Mouse (Mus musculus): ENCODE measurements around the gene Spint4. TPM values are rescaled to one million over a fixed set of nuclear protein-coding genes. Genes with fewer than 3 reads are reported as not detected.
"Not testable (repeated sequence)": the region's sequence is repeated elsewhere in the genome, so short reads cannot be mapped to it uniquely, and the experiment has no call there.

The Spint4 gene
- total RNA-seq (2021), result not detected

DNA sequence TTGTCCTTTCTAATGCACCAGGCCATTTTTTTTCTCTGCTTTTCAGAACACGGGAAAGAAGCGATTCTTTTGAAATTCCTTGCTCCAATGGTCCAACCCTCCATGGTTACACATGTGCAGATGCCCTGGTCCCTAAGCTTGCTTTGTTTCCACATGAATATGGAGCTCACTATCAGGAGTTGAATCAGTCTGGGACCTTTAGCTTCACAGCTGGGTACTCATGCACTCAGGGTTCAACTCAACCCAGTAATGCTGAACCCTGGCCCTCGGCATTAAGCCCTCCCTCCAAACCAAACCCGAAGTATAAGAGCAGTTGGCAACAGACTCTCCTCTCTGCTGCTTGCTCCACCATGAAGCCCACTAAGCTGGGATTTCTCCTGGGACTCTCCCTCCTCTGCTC is at the start of gene Spint4:
Gene Spint4, plus strand, starts transcription at position 301 of the 400 bp plus-strand sequence.
- DNase-seq, result no peak
- intact Hi-C loops (cut with DNase I), result no loop called here

DNA sequence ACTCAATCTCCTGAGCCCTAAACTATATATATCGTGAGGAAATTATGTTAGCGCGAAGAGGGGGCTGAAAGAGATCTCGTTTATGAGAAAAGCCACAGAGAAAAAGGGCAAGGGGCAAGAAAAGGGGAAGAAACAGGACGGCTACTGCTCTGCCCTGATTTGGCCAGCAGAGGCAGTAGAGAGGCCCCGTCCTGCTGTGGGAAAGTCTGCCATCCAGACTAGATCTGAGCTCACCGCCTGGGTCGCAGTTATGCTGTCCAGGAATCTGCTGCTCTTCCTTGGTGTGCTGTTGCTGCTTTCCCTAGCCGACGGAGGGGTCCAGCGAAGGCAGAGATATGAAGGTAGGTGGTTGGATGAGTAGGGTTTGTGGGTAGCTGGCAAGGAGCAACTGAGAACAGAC is 42.4 kb upstream of the Spint4 start, which contains the start of gene Wfdc10:
Gene Wfdc10, plus strand, starts transcription at position 189 of the 400 bp plus-strand sequence.
- peak; percentile 15 to 48 for DNase-seq
- intact Hi-C loops (cut with DNase I), result no loop called here

DNA sequence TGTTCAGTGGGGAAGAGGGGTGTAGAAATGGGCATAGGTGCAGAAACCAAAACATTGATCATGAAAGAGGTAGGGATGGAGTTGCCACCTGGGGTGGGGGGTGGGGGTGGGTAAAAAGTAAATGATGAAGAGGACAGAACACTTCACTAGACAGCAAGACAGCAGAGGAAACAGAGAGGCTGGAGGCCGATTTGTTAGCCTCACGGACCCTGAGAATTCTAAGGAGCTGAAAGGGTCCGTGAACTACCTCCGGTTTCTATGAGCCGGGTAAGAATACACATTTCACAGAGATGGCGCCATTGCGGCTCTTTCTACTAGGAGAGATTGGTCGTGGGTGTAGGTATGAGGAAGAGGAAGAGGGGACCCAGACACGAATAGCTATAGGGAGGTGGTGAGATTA is 41.8 kb upstream of the Spint4 start, which contains the start of gene Wfdc9:
Gene Wfdc9, minus strand, starts transcription at position 101 of the 400 bp plus-strand sequence.
- no peak for DNase-seq
- intact Hi-C loops (cut with DNase I), result no loop called here

DNA sequence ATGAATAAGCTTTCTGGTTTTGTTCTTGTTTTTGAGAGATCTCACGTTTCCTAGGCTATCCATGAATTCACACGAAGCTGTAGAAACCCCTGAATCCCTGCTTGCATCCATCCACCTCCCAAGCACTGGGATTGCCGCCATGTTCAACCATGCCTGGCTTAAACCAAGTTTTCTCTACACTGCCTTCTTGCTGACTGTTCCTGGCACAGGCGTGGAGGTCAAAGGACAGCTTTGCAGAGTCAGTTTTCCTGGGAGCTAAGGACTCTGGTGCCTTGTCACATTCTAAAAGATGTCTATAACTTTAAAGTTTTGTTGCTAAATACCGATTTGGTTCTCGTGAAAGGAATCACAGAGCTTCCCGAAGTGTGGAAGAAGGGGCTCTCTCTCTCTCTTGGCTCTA is 33.5 kb upstream of the Spint4 start:
- DNase-seq, result no peak
- intact Hi-C loops (cut with DNase I), result no loop called here

DNA sequence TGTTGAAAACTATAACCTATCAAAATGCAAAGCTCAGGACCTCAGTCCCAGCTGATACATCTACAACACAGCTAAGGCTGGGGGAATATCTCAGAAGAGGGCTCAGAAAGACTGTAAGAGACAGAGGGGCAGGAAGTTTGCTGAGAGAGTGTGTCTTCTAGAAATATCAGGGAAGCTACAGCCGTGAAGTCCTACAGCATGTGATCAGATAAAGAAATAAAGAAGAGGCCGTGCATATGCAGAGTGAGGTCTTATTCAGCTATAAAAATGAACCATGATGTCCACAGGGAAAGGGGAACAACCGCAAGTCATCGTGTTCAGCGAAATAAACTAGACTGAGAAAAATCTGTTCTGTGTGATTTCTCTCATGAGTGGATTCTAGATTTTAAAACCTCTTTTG is 28.0 kb upstream of the Spint4 start:
- DNase-seq, result no peak
- intact Hi-C loops (cut with DNase I), result no loop called here

DNA sequence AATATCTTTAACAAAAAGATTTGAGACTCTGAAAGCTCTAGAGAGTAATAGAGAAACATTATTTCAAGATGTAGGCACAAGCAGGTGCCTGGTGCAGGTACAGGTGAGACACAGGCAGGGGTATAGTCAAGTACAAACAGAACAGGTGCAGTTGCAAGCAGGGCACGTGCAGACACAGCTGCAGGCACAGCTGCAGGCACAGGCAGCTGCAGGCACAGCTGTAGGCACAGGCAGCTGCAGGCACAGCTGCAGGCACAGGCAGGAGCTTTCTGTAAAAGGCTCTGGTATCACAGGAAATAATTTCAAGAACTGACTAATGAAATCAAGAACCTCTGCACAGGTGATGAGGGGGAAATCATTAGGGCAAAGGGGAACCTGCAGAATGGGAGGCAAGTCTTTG is 27.4 kb upstream of the Spint4 start:
- DNase-seq, result no peak
- intact Hi-C loops (cut with DNase I), result no loop called here

DNA sequence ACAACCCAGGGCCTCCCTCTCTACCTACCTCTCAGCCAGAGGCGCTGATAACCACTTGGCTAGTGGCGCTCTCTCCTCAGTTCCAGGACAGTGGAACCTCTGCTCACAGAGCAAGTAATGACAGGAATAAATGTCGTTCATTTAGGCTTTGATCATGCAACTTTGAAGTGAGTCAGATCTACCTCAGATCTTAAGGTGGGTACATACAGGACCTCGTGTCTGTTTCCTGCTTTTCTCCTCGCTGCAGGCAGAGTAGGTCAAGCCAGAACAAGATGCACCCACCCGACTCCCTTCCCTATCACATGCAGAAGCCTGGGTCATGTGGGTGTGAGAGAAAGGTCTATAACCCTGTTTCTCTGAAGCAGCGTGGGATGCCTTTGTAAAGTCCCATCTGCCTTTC is 24.3 kb upstream of the Spint4 start, which contains the start of gene Wfdc11:
Gene Wfdc11, minus strand, starts transcription at position 101 of the 400 bp plus-strand sequence.
- intact Hi-C loops (cut with DNase I), result no loop called here
- DNase-seq, result no peak

DNA sequence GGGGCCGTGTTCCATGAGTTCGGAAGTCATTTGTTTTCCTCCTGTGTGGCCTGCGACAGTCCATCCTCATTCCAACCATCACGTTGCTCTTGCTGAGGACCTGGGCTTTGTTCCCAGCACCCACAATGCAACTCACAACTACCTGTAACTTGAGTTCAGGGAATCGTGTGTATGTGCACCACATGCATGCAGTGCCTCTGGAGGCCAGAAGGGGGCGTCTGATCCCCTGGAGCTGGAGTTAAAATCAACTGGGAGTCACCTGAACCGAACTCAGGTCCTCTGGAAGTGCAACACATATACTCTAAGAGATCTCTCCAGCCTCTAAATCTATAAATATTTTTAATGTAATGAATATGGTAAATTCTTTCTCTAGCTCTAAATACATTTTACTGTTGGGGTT is 22.2 kb upstream of the Spint4 start:
- intact Hi-C loops (cut with DNase I), result no loop called here
- DNase-seq, result no peak

DNA sequence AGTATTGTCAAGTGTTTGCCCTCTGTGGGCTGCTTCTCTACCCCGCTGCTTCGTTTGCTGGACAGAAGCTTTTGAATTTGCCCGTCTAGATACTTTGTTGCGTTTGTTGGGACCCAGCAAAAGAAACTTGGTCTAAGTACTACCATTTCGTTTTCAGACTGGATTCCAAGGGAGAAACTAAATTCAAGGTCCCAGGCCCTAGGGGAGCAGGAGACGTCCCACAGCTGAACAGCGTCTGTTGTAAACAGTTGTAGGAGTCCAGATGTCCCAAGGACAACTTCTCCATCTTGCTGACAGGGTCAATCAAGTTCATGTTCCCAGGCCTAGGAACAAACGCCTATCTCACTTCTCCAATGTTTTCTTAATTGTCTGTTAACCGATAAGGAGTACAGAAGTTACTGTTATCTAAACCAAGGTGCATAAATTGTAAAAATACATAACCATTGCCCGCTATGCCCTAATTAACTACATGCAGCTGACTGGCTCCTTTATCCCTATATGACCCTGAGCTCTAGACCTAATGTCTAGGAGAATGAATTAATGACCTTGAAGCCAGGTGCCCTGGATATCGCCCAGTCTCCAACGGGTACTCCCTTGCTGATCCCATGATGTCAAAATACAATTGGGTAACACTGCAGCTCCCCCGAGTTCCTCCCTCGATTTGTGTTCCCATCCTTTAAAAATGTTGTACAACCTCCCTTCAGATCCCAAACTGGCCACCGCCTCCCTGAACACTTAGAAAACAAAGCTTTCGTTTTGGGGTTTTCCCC is 21.2 kb upstream of the Spint4 start:
- DNase-seq, result no peak
- intact Hi-C loops (cut with DNase I), result no loop called here

DNA sequence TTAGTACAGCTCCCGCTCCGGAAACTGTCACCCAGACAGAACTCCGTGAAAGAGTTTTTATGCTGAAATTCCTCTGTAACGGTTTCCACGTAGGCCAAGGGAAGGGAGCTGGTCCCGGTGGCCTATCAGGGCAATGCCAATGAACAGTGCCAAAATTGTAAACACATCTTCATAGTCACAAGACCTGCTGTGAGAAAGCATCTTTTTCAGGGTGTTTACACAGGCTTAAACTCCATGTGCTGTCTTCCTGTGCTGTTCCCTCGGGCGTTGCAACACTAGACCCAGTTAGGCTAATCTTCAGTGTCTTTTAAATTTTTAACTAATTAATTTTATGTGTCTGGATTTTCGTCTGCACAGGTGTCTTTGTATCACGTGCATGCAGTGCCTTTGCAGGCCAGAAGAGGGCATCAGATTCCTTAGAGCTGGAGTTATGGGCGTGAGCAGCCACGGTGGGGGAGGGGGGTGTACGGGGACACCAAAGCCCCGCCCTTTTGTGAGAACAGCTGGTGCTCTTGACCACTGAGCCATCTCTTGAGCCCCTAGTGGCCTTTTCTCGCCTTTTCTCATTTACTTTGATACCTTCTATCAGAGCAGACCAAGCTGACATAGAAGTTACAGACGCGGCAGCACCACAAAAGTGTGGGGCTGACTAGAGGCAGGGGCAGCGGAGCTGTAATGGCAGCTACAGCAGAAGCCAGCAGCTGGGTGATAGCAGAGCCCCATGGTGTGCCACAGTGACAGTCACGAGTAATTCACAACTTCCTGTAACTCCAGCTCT is 19.3 kb upstream of the Spint4 start:
- peak; percentile 39 to 63 for DNase-seq
- intact Hi-C loops (cut with DNase I), result no loop called here

DNA sequence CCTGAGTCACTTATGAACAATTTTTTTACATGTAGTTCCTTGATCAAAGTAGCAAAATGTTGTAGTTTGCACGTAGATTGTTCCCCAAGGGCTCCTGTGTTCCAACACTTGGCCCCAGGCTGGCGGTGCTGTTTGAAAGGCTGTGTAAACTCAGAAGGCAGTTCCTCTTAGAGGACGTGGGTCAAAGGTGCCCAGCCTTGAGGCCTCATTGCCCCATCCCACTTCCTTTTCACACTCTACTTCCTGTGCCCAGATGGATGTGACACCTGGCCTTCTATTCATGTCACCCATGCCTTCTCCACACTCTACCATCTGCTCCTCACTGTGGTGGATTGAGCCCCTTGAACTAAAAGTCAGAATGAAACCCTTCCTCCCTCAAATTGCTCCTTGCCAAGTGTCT is 18.4 kb upstream of the Spint4 start:
- DNase-seq, result no peak
- intact Hi-C loops (cut with DNase I), result loop anchor here (5.0 kb wide), 2 partner anchors 47 to 117 kb away; no protein-coding TSS in a partner anchor

DNA sequence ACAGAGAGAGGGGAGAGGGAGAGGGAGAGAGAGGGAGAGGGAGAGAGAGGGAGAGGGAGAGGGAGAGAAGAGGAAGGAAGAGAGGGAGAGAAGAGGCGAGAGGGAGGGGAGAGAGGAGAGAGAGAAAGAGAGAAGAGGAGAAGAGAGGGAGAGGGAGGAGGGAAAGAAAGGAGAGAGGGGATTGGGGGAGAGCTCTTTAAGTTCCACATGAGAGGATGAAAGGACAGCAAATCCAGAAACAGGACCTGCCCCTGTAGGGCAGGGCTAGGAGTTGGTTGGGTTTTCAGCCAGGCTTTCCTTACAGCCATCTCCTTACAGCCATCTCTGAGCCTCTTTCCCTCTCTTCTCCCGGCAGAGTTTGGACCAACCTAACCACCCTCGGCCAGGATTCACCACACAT is 13.5 kb upstream of the Spint4 start, which contains the start of gene Wfdc13:
Gene Wfdc13, plus strand, starts transcription at position 301 of the 400 bp plus-strand sequence.
- intact Hi-C loops (cut with DNase I), result loop anchor here (5.0 kb wide), 2 partner anchors 42 to 112 kb away; no protein-coding TSS in a partner anchor
- DNase-seq, result no peak

DNA sequence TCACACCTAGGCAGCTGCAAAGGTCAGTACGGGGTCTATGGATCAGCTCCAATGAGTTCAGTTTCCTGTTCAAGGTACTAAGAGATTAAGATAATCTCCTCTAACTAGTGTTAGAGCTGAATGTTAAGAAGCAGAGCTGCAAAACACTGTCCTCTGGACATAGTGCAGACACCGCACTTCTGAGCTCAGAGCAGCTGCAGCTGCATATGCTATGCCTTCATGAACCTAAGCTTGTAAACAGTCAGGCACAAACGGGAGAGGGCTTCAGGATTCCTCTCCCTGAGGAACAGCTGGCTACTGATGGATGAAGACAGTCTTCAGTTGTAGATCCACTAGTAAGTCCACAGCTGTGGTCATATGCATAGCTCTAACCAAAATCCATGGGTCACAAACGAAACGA is 2.7 kb downstream of the Spint4 start:
- no peak for DNase-seq
- intact Hi-C loops (cut with DNase I), result no loop called here

DNA sequence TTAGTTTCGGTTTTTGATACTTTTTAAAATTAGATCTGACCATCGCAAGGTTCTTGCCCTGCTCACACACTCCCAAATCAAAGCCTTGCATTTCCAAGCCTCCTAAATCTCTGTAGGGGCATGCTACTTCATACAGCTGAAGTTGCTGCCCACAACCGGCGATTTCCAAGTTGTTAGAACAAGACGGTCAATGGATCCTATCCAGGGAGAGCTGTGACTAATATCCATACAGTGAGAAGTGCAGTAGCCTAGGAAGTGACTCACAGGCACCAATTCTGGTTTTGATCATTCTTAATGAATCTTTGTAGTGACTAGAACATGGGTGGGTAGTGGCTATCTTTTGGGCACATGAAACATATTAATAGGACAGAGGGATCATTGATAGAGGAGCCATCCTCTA is 3.5 kb downstream of the Spint4 start:
- no peak for DNase-seq
- intact Hi-C loops (cut with DNase I), result no loop called here

DNA sequence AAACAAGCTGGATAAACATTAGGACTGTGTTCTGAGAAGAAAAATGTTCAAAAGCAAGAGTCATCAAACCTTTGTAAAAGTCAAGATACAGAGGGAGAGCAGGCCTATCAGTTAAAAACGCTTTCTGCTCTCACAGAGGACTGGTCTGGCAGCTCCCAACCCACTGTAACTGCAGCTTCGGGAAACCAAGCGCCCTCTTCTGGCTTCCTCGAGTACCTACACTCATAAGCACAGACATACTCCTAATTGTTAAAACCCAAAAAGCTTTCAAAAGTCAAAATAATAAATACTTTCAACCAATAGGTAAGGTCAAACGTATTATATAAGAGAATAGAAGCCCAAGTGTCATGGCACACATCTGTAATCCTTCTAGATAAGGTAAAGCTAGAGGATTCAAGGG is 5.9 kb downstream of the Spint4 start:
- no peak for DNase-seq
- intact Hi-C loops (cut with DNase I), result no loop called here

DNA sequence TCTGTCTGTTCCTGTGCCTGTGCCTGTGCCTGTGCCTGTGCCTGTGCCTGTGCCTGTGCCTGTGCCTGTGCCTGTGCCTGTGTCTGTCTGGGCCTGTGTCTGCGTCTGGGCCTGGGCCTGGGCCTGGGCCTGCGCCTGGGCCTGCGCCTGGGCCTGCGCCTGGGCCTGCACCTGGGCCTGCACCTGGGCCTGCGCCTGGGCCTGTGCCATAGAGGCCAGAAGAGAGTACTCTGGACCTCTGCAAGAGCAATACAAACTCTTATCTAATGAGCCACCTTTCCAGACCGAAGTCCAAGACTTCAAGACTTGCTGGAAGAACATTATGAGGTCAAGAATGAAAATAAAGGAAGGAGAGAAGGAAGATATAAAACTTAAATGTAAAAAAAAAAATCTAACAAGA is 7.0 kb downstream of the Spint4 start:
- DNase-seq, result no peak
- intact Hi-C loops (cut with DNase I), result no loop called here

DNA sequence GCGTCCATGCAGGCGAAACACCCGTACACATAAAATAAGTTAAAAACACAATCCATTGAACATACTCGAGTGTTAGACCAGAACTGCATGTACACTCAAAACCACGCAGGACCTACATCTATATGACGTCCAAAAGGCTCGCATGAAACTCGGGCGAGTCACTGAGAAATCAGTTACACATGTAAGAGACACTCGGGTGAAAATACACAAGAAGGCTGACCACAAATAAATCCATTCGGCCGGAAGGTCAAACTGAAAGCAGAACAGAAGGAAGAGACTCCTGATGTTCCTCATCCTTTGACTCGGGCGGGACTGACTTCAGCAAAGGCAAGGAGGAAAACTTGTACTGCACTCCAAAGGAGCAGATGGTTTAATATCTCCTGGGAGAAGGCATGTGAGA is 7.7 kb downstream of the Spint4 start:
- no peak for DNase-seq
- intact Hi-C loops (cut with DNase I), result no loop called here

DNA sequence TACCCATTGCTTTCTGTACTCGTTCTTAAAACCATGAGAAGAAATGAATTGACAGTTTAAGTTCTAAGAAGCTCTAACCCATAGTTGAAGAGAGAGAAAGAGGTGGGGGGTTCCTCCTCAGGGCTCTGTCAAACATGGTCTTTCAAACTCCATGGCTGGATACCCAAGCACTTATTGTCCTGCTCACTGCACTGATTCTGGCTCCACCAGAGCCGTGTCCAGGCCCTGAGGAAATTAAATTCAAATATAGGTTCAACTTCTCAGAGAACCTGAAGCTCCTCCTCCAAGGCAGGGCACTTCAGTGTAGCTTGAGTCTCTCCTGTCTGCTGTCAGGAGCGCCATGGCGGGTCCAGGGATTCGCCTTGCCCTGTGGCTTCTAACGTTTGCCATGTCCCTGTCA is 16.7 kb downstream of the Spint4 start, which contains the start of gene Spint5:
Gene Spint5, plus strand, starts transcription at position 301 of the 400 bp plus-strand sequence.
- intact Hi-C loops (cut with DNase I), result no loop called here
- no peak for DNase-seq

DNA sequence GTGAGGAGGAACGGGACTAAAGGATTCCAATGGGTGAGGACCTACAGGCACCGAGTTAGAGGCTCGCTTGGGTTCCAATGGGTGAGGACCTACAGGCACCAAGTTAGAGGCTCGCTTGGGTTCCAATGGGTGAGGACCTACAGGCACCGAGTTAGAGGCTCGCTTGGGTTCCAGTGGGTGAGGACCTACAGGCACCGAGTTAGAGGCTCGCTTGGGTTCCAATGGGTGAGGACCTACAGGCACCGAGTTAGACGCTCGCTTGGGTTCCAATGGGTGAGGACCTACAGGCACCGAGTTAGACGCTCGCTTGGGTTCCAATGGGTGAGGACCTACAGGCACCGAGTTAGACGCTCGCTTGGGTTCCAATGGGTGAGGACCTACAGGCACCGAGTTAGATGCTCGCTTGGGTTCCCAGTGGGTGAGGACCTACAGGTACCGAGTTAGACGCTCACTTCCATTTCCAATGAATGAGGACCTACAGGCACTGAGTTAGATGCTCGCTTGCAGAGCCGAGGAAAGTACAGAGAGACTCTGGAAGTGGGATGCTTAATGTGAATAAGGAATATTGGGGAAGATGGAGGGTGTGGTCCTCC is 18.0 kb downstream of the Spint4 start:
- DNase-seq; intact Hi-C loops (cut with DNase I): not testable (repeated sequence)

DNA sequence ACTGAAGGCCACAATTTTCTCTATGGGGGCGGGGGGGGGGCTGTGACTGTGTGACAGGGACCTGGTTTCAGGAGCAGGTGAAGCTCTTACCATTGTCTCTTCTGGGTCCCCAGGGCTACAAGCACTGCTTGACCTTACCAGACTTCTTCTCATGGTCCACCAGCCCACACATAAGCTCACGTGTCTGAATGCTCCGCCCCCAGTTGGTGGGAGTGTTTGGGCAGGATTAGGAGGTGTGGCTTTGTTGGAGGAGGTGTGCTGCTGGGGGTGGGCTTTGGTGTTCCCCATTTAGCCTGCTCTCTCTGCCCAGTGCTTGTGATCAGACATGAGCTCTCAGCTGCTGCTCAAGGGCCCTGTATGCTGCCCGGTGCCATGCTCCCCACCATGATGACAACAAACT is 25.0 kb downstream of the Spint4 start:
- intact Hi-C loops (cut with DNase I), result no loop called here
- DNase-seq, result no peak
